Mouse (Mus musculus) embryo, embryonic 10.5 days (tissue): ENCODE measurements at regions not wholly inside any gene's neighbourhood (a gene's known extent, or its start where the extent isn't known, plus 50 kb on each side); places are given as distances from the start of the nearest gene placed in this dataset.
"Not testable (repeated sequence)": the region's sequence is repeated elsewhere in the genome, so short reads cannot be mapped to it uniquely, and the experiment has no call there.

Source experiments
- DNase-seq: peaks from one replicate; pipeline ENCODE4 v3.0.0-alpha.2; 2015; ENCODE audit warnings: low spot score

DNA sequence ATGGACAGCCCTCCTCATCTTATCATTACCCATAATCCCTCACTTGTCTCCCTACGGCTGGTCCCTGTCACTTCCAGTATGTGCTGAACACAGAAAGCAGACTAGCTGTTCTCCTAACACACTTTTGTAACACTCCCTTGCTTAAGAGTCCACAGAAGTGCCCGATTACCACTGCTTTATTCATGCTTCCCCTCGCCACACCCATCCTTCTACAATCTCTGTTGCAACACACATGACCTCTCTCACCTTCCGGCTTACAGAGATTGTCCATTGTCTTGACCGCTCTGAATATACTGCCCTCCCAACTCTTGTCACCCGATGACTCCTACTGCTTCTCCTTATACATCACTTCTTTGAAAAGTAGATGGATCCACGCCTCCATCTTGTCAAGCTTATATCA is 132.9 kb downstream of the Snx18 start:
- no peak for DNase-seq

DNA sequence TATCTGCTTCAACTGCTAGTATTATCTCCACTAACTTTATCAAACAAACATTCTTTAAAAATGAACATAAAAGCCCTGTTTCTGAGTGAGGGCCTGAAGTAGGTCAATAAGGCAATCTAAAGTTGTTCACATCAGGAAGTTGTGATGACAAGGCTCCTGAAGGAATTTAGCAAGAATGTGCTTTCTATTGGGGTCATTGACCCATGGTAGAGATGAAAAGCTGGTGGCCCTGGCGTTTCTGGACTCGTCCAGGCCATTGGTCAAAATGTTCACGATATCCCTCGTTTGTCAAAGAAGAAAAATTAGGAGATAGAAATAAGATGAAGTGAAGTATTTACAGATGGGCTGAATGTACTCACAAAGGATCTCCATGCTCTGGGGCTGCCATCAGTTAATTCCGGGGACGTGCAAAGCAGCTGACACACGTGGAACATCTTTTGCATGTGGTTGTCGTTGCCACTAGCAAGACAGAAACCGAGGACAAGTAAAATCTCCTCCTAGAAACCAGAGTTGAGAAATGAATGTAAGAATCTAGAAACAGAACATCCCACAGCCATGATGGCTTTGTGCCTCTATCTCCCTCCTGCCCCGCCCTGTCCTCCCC is 134.1 kb downstream of the Snx18 start:
- peak; percentile 52 for DNase-seq

DNA sequence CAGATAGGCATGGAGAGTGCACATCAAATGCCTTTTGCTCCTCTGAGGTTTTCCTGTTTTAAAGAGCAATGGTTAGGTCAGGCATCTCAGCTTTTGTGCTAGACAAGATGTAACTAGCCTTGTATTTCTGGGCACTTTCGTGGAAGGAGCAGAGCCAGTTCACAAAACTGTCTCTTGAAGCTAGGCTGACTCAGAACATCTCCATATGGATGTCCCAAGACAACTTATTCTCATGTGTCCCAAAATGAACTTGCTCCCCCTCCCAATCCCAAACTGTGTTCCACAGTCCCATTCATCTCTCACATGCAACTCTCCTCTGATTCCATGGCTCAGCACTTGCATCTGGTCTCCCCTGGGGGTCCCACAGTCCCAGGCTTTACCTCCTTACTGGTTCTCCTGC is 135.5 kb downstream of the Snx18 start:
- no peak for DNase-seq

- DNase-seq, result no peak
Measured at GRCm38 (mm10) chr13:113477901-113478510, 140.4 kb downstream of the Snx18 start.

GRCm38 (mm10) chr13:113470822-113471557 is 147.4 kb downstream of the Snx18 start:
- no peak for DNase-seq

DNA sequence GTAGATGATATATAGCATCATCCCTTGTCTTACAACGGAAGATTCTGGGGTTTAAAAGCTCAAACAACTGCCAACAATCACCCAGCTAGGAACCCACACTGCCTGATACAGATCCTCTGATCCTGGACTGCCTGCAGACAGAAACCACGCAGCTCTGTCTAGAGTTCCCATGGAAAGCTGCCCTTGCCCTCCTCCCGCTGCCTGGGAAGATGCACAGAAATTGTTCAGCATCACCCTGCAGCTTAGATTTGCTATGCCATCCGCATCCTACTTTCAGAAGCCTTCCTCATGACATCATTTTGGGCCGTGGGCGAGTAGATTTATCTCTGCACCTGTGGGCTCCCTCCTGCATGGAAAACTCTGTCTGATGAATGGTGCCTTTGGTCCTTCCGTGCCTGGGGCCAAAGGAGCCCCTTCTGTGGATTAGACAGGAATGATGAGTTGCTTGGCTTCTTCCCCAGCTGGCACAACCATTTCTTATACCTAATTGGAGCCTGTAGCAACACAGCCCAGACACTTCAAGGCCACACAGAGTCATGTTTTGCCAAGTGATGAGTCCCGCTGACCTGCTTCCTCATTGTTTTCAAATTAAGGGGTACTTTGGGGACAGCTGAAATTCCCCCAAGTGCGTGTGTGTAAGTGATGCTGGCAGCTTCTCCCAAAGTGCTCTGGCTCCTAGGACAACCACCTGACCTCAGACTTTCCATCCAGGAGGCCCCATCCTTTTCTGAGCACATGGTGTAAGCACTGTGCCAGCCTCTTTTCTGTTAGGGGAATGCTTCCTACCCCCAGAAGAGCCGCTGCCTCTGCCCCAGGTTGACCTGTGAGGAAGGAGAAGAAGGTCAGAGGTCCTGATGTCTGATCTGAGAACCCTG is 153.9 kb downstream of the Snx18 start:
- no peak for DNase-seq

DNA sequence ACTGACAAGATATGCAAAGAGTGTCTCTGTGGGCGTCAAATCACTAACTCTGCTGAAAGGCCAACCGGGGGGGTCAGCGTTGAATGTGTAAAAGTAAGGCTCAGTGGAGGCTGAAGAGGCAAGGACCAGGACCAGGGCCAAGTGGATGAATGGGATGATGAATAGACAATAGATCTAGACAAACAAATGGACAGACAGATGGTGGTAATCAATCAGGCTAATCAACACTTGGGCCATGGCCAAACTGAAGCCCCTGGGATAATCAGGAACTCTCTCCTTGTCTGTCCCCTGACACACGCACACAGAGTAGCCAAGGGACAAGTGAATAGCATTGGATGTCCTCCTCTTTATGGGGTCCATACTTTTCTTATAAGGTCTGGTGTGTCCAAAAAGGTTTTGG is 154.9 kb downstream of the Snx18 start:
- DNase-seq, result no peak

DNA sequence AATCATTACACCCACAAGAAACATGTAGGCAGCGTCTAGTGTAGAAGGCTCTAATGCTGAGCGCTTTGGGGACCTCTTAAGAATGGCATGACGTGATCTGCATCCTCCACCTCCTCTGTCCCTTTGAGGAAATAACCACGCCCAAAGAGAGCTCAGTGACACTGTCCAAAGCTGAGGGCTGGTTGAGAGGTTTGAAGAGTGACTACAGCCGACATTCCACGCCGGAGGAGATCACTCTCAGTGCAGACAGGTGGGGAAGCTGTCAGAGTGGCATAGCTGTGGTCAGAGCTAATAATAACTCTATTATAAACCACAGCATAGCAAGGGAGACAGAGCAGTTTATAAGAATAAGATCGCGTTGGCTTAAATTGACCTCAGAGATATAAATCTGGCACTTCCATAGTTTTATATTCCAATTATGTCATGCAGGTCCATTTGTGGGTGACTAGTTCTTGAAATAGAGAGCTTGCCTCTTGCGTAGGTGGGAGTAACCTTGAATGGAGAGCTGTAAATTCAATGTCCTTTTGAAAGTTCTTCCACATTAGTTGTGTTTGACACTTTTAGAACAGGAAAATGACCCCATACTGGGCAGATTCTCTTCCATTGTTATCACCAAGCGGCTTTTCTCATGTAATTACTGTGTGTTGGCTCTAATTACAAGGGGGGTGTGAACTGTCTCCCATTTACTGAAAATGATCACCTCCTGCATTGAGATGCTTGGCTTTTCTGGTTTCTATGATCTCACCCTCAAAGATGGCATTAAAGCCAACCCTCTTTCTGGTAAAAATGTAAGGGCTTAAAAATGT is 161.7 kb downstream of the BC067074 start:
- no peak for DNase-seq

DNA sequence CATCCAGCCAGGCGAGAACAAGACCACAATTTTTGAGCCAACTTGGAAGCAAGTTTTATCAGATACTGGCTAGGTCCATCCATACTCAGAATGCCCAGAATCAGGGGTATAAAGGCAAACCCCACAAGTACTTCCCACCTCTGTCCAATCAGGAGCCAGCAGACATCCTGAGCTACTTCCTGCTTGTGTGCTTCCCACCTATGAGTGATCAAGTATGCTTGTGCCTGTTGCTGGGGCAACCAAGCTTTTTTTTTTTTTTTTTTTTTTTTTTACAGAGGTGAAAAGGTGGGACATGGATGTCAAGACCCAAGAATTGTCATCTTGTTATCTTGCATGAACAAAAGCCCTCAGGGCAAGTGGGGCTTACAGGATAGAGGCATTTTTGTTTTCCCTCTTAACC is 155.4 kb downstream of the BC067074 start:
- DNase-seq, result no peak

DNA sequence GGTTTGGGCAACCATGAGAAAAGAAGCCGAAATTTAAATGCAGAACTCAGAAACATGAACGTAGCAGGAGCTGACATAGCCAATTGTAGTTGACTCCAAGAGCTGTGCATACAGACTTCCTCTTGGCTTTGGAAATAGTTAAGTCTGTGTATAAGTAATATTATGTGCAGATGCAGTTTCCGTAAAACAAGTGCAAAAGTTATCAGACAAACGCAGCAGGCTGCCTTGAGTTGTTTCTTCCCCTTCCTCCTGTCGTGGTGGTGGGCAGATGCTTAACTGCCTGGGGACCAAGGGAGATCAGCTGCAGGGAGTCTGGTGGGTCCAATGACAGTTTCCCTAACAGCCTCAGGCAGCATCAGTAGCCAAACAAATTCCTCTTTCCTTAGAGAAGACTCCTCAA is 153.3 kb downstream of the BC067074 start:
- DNase-seq, result no peak

- not testable (repeated sequence) for DNase-seq
Measured at GRCm38 (mm10) chr13:113444481-113444880, 151.5 kb downstream of the BC067074 start.

DNA sequence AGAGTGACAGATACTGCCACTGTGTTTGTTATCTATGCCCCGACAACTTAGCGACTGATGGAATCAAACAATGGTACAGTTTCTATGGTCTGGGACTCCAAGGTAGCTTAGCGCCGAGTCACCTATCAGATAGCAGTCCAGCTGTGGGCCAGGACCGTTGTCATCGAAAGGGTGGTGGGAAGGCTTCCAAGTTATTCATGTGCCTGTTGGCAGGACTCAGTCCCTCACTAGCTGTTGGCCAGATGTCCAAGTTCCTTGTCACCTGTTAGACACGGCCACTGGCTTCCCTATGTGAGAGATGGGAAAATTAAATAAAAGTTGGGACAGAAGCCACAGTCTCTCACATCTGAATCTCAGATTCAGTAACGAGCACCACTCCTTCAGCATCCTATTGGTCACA is 150.1 kb downstream of the BC067074 start:
- DNase-seq, result no peak

DNA sequence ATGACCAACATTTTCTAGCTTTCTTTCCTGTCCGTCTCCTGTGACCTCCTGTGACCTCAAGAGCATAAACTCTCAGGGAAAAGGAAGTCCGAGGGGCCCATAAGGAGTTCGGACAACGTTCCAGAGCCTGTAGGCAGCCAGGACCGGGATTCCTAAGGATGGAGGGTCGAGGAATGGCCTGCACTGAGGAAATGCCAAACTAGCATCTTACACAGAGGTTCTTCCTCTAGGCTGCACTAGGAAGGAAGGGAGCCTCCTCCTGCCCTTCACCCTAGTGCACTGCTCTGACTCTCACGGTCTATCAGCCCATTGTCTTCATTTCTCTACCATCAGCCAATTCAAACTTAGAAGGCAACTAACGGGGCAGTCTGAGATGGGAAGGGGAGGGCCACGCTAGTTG is 149.2 kb downstream of the BC067074 start:
- no peak for DNase-seq

GRCm38 (mm10) chr13:113440137-113440536 is 147.2 kb downstream of the BC067074 start:
- DNase-seq, result no peak

GRCm38 (mm10) chr13:113439516-113439915 is 146.6 kb downstream of the BC067074 start:
- no peak for DNase-seq

GRCm38 (mm10) chr13:113438872-113439271 is 145.9 kb downstream of the BC067074 start:
- DNase-seq, result no peak

DNA sequence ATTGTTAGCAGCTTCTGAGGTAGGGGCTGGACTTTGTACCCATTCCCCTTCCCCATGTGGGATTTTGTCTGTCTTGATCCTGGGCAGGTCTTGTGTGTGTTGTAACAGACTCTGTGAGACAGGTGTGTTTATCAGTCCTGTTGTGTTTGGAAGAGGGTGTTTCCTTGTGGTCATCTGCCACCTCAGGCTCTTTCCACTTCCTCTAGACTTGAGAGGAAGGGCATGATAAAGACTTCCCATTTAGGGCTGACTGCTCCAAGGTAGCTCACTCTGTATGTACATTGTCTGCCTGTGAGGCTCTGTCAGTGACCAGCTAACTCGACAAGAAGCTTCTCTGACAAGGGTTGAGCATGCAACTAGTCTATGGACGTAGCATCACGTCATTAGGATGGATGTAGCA is 143.3 kb downstream of the BC067074 start:
- DNase-seq, result no peak

DNA sequence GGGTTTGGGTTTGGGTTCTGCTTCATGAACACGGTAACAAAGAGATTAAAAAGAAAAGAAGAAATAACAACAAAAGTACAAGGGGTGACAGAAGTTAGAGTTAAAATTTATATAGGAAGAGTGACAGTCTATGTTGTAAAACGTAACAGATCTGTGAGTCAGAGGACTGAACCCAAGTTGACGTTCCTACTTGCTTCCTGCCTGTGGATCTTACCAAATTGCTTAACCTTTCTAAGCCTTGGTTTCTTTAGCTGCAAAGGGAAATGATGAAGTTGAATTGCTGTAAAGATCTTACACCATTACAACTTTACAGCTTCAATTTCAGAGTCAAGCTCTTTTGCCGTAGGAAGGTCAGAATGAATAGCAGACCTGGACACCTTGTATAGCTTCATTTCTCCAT is 142.2 kb downstream of the BC067074 start:
- no peak for DNase-seq

DNA sequence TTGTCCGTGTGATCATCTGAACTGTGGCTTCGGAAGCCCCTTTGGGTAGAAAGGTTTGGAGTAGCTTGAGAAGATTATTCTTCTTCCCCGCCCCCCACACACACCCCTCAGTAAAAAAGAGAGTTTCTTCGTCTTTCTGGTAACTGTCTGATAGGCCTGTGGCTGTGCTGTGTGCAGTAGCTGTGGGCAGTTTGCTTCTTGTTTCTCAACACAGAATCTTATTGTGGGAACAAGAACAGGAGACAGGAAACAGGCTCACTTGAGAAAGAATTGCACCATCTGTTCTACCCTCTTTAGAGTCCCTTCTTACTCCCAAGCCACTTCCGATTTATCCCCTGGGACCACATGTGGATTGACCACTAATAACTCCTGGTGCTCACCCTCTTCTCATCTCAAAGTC is 140.5 kb downstream of the BC067074 start:
- no peak for DNase-seq

DNA sequence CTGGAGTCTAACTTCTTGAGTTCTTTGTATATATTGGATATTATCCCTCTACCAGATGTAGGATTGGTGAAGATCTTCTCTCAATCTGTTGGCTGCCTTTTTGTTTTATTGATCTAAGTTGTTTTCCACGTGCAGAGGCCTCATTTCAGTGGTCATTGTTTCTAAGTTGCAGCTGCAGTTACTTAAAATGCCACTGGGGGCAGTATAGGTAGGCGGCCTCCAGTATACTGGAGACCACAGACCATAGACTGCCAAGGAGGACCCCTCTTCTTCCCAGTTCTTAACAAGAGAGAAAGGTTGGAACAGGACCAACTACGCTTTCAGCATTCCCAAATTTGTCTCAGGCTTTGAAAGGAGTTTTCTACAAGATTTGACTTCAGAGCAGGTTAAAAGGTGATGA is 136.7 kb downstream of the BC067074 start:
- DNase-seq, result peak; percentile 49
